Mouse (Mus musculus) ES-E14 (cell line): ENCODE measurements around the gene Cxcr4. TPM values are rescaled to one million over a fixed set of nuclear protein-coding genes. Genes with fewer than 3 reads are reported as not detected.

Experiments used
- DNase-seq: peaks from one replicate; pipeline ENCODE4 v3.0.0-alpha.2; 2013; ENCODE audit warnings: low read depth, low spot score
- H3K27ac ChIP-seq: 2 replicates; pipeline ENCODE4 v1.5.1; 2012; ENCODE audit warnings: low read depth, mild to moderate bottlenecking, low read length, moderate library complexity, mixed read lengths; ENCODE audit not compliant: poor library complexity, insufficient read depth, severe bottlenecking
- H3K36me3 ChIP-seq: 2 replicates; pipeline ENCODE4 v1.6.1; 2012; ENCODE audit warnings: mild to moderate bottlenecking, low read length, moderate library complexity, mixed read lengths; ENCODE audit not compliant: control insufficient read depth, poor library complexity, insufficient read depth, severe bottlenecking
- H3K4me1 ChIP-seq, 2 experiments: fragments of 150-350 bp in 1 of 2; sonication (generic) in 1 of 2; 2 replicates each; pipeline ENCODE4 v1.6.1; 2012; ENCODE audit warnings: low read length in 2 of 2, mild to moderate bottlenecking in 1 of 2, mixed read lengths in 1 of 2; ENCODE audit not compliant: control insufficient read depth in 2 of 2, insufficient read depth in 2 of 2, poor library complexity in 1 of 2
- H3K4me3 ChIP-seq, 2 experiments: fragments of 150-350 bp in 1 of 2; sonication (generic) in 1 of 2; 2 replicates each; pipeline ENCODE4 v1.5.1; 2012; ENCODE audit warnings: low read length in 2 of 2, low read depth in 1 of 2, mild to moderate bottlenecking in 1 of 2, mixed read lengths in 1 of 2; ENCODE audit not compliant: insufficient read depth in 1 of 2, poor library complexity in 1 of 2, severe bottlenecking in 1 of 2
- H3K9ac ChIP-seq: 2 replicates; pipeline ENCODE4 v1.6.1; 2012; ENCODE audit warnings: low read depth, mild to moderate bottlenecking, low read length, mixed read lengths; ENCODE audit not compliant: poor library complexity, insufficient read depth, severe bottlenecking
- H3K9me3 ChIP-seq: fragments of 150-350 bp; sonication (generic); 2 replicates; pipeline ENCODE4 v1.6.1; 2012; ENCODE audit warnings: low read depth, mild to moderate bottlenecking, low read length; ENCODE audit not compliant: control insufficient read depth, insufficient read depth
- CHD2 ChIP-seq: IDR thresholded peaks from 2 replicates; pipeline ENCODE4 v1.6.1; 2014; ENCODE audit warnings: mild to moderate bottlenecking, low read depth, low read length, inconsistent platforms
- HCFC1 ChIP-seq: IDR thresholded peaks from 2 replicates; pipeline ENCODE4 v1.6.1; 2012; ENCODE audit warnings: low read length, inconsistent platforms, borderline replicate concordance; ENCODE audit not compliant: insufficient read depth
- MAFK ChIP-seq: IDR thresholded peaks from 2 replicates; pipeline ENCODE4 v1.6.1; 2014; ENCODE audit warnings: mild to moderate bottlenecking, low read depth, low read length, inconsistent platforms; ENCODE audit not compliant: insufficient read depth
- ZC3H11A ChIP-seq: IDR thresholded peaks from 2 replicates; pipeline ENCODE4 v1.6.1; 2012; ENCODE audit warnings: low read depth, mild to moderate bottlenecking, inconsistent platforms, low read length, borderline replicate concordance
- ZNF384 ChIP-seq: IDR thresholded peaks from 2 replicates; pipeline ENCODE4 v1.6.1; 2012; ENCODE audit warnings: low read depth, low read length, inconsistent platforms
- in situ Hi-C, 2 experiments: fragments of 600-800 bp; cut with MboI; formaldehyde crosslinking; loops; one replicate each; pipeline ENCODE4 v1.15.1; 2025; ENCODE audit warnings: low sequenced_read_pairs in 2 of 2, inconsistent platforms in 1 of 2; ENCODE audit not compliant: unreplicated experiment in 2 of 2
- total RNA-seq: library from RNA; depleted of rRNA; stranded (reverse); fragments of 300-350 nt; gene quantifications from 2 replicates; pipeline ENCODE4 v1.2.3, GENCODE M21; 2012

The Cxcr4 gene
- total RNA-seq, 1 experiment: 2.6 TPM

- Histone ChIP-seq H3K9me3 (no peaks in the 10 kb centered on the region), H3K27ac (no peak overlapping the region), H3K4me3 (no peak overlapping the region), H3K9ac (no peak overlapping the region), H3K4me1 (peaks cover 0 to 5% of the 10 kb centered on the region in 2 experiments; a peak in 2 of 4 replicates), H3K36me3 (no peaks in the 10 kb centered on the region)
- DNase-seq: no peak
- TF ChIP-seq HCFC1 (no peak), ZNF384 (no peak), ZC3H11A (no peak), MAFK (no peak), CHD2 (no peak)
- in situ Hi-C loops: no loop called here
These were observed 8.5 kb upstream of the Cxcr4 start for GRCm38 (mm10) chr1:128600549-128600948.

GRCm38 (mm10) chr1:128597209-128597782 lies 5.2 kb upstream of the Cxcr4 start:
- H3K9ac ChIP-seq: no peak overlapping the region
- no peak for DNase-seq
- in situ Hi-C loops: no loop called here
- H3K36me3 ChIP-seq: no peaks in the 10 kb centered on the region
- H3K4me3 ChIP-seq: no peak overlapping the region
- peak overlapping the region; percentile 50; the same call in 1 of the 2 replicates for H3K27ac ChIP-seq
- H3K4me1 ChIP-seq: peaks cover 0 to 7% of the 10 kb centered on the region in 2 experiments; a peak in 2 of 4 replicates
- TF ChIP-seq CHD2 (no peak), ZNF384 (no peak), HCFC1 (no peak), ZC3H11A (no peak), MAFK (no peak)
- no peaks in the 10 kb centered on the region for H3K9me3 ChIP-seq

- Histone ChIP-seq H3K9me3 (no peaks in the 10 kb centered on the region), H3K27ac (no peak overlapping the region), H3K4me3 (no peak overlapping the region), H3K9ac (no peak overlapping the region), H3K4me1 (peaks cover 0 to 7% of the 10 kb centered on the region in 2 experiments; a peak in 2 of 4 replicates), H3K36me3 (no peaks in the 10 kb centered on the region)
- DNase-seq: no peak
- in situ Hi-C loops: no loop called here
- TF ChIP-seq CHD2 (no peak), ZC3H11A (no peak), ZNF384 (no peak), HCFC1 (no peak), MAFK (no peak)
These were observed 3.4 kb upstream of the Cxcr4 start for GRCm38 (mm10) chr1:128595528-128595927.

GRCm38 (mm10) chr1:128595105-128595420 lies 3.0 kb upstream of the Cxcr4 start:
- H3K36me3 ChIP-seq: no peaks in the 10 kb centered on the region
- in situ Hi-C loops: no loop called here
- no peak for TF ChIP-seq HCFC1
- TF ChIP-seq ZC3H11A: no peak
- TF ChIP-seq CHD2: no peak
- no peak for TF ChIP-seq ZNF384
- no peak overlapping the region for H3K4me3 ChIP-seq
- H3K9me3 ChIP-seq: no peaks in the 10 kb centered on the region
- H3K9ac ChIP-seq: no peak overlapping the region
- peaks cover 0 to 7% of the 10 kb centered on the region in 2 experiments; a peak in 2 of 4 replicates for H3K4me1 ChIP-seq
- H3K27ac ChIP-seq: no peak overlapping the region
- DNase-seq: no peak
